Mouse (Mus musculus): Measurements from ENCODE around the gene Kctd18.
A peak's percentile ranks its signal among the peaks of the same experiment; 100 is the strongest.
"Not testable (repeated sequence)": the region's sequence is repeated elsewhere in the genome, so short reads cannot be mapped to it uniquely, and the experiment has no call there.

Gene Kctd18

DNA sequence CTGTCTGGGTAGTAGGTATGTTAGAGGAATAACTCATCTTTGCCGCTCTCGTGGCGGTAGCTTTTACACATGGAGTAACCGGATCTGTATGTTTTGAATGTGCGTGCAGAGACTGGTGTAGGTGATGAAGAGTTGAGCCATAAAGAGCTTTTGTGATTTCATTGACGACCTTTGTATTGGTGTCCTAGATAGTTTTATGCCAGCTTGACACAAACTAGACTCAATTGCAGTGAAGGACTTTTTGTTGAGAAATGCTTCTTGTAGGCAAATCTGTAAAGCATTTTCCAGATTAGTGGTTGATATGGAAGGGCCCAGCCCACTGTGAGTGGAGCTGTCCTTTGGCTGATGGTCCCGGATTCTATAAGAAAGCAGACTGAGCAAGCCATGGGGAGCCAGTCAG, at the start of gene Kctd18:
Gene Kctd18 (minus strand): TSS at position 101 of the 400 bp plus-strand sequence.
- no peak for DNase-seq (ENCODE audit: low spot score)

DNA sequence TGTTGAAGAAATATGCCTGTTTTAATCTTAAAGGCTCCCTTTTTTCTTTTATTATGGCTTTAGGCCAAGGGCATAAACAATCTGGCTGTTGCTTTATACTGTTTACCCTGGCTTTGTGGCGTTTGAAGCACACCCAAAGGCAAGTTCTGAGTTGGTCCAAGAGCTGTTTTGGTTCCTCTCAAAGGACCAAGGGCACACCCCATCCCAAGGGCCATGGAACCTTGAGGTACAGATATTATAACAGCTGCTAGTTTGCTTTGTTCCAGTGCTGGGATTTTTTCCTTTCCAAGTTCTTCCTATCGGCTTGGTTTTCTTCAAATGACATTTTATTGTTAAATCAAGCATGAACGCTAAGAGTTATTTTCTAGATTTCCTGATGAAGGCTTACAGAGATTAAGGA, 46.9 kb upstream of the Kctd18 start:
- no peak for DNase-seq (ENCODE audit: low spot score)

DNA sequence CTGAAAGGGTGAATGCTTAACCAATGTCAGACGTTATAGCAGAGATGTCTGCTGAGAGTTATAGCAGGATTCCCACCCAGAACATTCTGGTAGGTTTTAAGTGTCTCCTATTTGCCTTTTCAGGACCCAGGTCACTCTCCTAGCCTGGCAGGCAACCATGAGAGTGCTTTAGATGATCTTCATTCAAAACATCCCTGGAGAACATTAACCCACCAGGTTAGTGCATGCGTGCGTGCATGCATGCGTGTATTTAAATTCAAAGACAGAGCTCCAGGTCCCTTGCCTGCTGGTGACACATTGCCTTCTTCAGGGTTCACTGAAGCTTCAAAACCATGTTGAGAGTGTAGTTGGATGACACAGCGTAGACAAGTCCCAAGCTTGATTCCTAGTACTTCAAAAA, 46.4 kb upstream of the Kctd18 start:
- no peak for DNase-seq (ENCODE audit: low spot score)

DNA sequence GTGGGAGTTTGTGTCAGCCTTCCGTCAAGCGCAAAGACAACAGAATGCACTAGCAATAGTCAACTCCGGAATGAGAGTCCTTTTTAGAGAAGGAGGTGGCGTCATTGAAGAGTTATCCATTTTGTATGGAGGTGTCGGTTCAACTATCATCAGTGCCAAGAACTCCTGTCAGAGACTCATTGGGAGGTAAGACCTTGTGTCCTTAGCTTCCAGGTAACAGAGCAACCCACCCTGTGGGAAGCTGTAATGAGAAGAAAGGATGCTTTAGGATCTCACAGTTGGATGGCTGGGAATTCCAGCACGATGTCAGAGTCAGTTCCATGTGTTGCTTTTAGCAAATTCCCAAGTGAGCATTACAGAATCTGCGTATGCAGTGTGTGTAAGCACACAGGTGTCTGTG, 43.4 kb upstream of the Kctd18 start:
- DNase-seq (ENCODE audit: low spot score), result no peak

DNA sequence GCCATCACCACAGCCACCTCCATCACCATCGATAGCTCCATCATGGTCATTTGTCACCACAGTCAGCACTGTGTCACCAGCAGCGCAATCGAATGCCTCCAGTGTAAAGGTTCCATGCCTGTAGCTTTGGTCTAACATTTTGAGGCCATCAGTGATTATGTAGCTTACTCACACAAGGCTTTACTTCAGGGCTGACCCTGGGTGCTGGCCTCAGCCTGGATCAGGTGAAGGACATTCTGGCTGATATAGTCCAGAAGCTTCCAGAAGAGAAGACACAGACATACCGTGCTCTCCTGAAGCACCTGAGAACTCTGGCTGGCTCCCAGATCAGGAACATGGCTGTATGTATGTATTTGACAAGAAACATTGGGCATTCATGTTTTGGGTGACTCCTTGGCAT, 40.1 kb upstream of the Kctd18 start:
- no peak for DNase-seq (ENCODE audit: low spot score)

DNA sequence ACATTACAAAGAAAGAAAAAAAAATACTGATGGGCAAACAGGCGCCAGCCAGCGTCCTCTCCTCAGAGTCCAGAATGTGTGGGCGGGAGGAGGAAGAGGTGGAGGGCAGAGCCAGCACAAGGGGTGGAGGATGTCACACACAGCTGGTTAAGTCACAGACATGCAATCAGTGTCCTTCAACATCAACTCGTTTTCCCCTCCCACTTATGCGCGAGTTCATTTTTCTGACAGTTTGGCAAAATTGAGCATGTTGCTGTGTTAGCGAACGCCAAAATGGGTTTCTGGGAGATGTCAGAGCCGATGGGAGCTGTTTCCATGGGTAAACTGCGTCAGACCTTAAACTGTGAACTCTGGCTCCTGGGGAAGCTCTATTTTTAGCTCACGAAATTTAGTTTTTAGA, 38.2 kb upstream of the Kctd18 start:
- DNase-seq (ENCODE audit: low spot score), result no peak

DNA sequence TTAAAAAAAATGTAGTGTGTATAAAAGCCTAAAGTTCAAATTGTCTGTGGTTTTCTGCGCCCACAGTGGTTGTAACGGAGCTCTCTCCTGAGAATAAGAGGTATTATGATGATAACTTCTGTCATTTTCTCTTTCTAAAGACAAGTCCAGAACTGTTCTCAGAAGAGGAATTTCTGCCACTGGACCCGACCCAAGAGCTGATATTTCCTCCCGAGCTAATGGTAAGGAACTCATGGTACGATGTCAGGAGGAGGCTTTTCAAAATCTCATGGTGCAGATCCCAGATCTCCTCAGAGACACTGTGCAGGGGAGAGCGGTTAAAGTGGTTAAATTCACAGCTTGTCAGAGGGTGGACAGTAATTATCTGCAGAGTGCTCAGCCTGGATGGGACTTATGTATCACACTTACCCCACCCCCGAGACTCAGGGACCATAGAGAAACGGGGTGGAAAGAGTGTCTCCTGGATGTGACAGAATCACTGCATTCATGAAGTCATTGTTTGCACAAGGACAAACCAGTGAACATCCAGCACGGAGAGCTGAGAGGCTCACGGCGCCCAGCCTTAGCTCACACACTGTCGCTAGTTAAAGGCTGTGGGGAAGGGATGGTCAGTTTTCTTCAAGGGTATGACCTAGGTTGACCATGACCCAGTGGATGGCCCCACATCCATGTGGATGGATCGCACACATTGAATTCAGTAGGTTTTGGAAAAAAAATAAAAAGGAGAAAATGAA, 37.5 kb upstream of the Kctd18 start:
- no peak for DNase-seq (ENCODE audit: low spot score)

DNA sequence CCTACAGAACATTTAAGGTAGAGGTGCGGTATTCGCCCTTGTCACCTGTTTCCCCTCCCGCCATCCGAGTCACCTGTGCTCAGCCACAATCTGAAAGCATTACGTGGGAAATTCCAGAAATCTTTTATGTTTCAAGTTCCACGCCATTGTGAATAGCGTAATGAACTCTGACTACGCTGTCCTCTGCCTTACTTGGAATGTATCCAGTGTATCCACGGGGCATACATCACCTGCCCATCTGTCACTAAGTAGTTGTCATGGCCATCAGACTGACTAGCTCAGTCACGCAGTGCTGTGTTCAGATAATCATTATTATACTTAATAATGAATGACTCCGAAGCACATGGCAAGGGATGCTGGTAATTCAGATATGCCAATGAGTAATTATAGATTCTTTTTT, 36.8 kb upstream of the Kctd18 start:
- no peak for DNase-seq (ENCODE audit: low spot score)

DNA sequence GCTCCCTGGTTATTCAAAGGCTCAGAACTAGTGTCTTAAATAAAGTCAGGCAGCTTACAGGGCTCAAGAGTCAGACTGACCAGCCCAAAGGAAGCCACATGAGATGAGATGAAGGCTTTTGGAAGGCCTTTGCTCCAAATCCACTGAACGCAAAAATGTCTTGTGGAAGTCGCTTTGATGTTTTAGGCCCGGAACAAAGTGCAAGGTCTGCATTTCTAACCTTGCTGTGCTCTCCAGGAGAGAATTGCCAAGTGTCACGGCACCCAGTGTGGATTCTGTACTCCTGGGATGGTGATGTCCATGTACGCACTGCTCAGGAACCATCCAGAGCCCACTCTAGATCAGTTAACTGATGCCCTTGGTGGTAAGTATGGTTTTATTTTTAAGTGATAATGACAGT, 30.4 kb upstream of the Kctd18 start:
- no peak for DNase-seq (ENCODE audit: low spot score)

DNA sequence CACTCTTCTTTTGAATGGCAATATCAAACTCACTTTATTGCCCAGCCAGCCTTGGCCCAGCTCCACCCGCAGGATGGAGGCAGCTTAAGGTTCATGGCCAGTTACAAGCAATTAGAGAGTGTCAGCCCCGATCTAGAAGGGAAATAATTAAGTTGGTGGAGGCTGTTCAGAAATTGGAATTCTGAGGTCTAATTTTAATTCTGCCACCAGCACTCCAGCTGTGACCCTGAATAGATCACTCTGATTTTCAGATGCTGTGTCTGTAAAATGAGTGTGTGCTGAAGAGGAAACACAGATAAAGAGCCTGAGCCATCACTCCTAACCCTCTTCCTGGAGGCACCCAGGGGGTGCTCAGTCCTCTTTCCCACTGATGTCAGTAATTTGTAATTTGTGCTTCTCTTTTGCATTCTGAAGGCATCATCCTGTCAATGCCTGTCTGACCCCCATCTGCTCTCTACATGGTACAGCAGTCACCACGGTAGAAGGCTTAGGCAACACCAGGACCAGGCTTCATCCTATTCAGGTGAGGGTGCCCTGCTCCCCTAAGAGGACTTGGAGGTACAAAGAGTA, 28.1 kb upstream of the Kctd18 start:
- DNase-seq (ENCODE audit: low spot score), result no peak

DNA sequence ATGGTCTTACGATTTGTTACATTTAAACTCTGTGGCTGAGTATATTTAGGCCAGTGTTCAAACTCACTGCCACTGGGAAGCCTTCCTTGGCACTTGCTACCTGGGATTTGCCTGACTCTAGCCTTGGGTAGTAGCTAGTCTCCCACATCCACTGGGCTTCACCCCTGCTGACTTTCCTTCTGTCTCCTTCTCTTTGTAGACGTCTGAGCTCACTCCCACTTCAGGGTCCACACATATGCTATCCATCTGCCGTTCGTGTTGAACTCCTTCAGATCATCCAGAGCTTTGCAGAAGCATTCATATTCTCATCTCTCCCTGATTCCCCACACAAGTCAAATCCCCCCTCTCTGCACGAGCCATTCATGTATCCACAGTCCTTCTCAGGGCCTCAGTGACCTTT, 26.8 kb upstream of the Kctd18 start:
- DNase-seq (ENCODE audit: low spot score), result no peak

DNA sequence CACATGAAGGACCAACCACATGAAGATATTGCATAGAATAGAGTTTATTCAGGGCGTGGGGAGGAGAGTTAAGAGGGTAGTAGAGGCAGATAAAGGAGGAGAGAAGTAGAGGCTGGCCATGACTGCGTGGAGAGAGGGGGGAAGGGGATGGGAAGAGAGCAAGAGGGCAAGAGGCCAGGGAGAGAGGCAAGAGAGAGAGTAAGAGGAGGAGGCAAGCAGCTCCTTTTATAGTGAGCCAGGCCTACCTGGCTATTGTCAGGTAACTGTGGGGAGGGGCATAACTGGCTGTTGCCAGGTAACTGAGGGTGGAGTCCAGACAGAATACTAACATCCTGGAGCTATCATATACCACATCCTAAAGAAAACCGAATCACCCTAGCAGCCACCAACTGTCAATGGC, 26.3 kb upstream of the Kctd18 start:
- DNase-seq (ENCODE audit: low spot score), result no peak

DNA sequence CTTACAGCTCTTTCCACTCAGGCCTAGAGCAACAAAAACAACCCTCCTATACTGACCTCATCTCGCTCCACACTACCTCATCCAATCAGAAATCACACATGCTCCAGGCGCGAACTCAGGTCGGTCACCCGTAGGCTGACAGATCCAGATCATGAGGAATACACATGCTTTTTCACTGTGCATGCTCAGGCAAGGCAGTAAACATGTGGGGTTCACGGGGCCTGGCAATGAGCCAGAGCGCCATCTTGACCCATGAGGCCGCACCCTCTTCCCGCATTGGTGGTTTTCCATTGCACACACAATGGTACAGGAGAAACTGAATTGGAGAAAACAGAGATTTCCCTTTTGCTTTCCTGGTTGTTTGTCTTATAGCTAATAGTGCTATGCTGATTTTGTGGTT, 18.6 kb upstream of the Kctd18 start:
- not testable (repeated sequence) for DNase-seq (ENCODE audit: low spot score)

DNA sequence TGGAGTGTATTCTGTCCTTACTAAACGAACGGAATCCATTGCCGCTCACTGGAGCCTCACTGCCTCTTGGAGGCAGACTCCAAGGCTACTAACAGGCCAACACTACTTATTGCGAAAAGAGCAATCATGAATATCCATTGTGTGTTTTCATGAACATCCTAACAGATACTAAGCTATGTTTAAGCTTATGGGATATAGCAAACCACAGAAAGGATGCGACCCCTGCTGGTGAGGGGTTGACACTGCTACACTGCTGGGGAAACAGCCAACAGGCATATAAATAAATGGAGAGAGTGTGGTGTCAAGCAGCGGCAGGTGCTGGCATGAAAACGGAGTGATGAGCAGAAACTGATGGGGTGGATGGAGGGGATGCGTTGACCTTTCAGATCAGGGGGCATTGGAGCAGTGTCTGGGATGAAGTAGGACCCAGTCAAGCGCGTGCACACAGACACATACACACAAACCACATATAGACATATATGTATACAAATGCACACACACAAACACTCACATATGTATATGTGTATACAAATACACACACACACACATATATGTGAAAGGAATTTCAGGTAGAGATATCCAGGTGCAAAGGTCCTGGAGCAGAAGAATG, 12.5 kb upstream of the Kctd18 start:
- no peak for DNase-seq (ENCODE audit: low spot score)

DNA sequence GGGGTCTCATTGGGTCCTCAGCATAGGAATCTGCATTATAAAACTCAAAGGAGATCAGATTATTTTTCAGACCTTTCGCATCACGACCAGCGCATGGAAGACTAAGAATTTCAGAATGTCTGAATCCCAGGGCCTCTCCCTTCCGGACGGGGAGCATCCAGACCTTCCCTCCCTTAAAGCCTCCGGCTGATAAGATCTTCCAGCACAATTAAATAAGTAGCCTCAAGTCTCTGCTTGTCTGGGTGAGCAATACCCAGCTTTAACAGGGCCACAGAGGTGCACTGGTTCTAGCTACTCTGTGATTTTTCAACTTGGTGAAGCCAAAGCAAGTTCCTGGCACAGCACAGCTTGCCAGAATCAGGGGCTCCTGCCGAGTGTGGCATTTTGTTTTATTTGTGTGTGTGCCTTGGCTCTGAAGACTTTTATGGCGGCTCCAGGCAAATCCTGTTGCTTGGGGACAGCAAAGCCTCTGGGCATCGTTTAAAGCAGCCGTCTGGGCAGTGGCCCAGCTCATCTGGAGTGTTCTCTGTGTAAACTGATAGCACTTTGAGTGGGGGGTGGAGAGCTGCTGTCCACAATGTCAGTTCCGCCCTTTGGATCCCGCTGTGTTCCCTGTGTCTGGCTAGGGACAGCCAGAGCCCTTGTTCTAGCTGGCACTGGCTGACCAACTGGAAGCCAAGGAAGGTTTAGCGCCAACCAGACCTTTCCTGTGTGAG, 11.6 kb upstream of the Kctd18 start:
- DNase-seq (ENCODE audit: low spot score), result peak; percentile 14

DNA sequence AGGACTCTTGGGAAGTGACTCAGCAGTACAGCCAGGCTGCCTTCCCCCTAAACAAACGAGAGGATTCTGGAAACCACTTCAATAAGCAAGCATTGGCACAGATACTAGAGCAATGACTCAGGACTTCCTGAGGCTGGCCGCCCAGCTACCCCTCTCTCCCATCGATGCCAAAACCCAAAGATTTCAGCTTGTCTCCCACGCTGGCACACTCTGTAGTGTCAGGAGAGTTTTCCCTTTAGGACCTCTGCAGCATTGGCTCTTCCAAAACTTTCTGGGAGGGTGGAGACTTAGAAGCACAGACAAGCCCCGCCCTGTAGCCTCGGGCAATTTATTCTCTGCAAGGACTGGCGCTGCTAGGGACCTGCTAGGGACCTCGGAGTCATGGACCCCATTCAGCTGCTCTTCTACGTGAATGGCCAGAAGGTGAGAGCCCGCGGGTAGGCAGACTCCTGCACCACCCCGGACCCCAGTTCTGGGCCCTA, 10.9 kb upstream of the Kctd18 start, which contains the start of gene Aox1:
Gene Aox1 (plus strand): TSS at position 296 of the 482 bp plus-strand sequence.
- DNase-seq (ENCODE audit: low spot score), result no peak

DNA sequence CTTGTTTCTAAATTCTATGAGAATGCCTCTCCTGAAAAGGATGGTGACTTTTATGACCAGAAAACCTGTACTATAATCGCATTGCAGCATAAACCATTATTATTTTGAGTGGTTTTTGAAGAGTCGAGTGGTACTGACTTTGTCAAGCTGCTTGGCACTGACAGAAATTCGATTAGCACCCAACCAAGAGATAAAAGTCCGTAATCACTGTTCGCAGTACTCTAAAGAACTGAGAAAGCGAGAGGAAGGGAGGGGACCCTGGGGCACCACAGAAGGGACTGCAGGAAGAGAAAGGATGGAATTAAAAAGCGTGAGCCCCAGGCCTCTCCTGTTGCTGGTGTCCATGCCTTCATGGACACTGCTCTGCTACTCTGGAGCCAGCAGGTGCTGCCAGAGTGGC, 9.0 kb upstream of the Kctd18 start:
- DNase-seq (ENCODE audit: low spot score), result no peak

DNA sequence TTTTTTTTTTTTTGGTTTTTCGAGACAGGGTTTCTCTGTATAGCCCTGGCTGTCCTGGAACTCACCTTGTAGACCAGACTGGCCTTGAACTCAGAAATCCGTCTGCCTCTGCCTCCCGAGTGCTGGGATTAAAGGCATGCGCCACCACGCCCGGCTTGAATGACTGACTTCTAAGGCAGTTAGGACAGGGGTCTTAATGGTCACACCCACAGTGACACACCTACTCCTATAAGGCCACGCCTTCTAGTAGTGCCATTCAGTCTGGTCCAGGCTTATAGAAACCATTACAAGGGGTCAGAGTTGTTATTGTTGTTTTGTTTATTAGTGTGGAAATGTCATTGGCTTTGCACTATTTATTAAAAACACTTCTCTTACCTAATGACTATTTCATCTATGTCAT, 12.4 kb downstream of the Kctd18 start:
- DNase-seq (ENCODE audit: low spot score), result not testable (repeated sequence)

DNA sequence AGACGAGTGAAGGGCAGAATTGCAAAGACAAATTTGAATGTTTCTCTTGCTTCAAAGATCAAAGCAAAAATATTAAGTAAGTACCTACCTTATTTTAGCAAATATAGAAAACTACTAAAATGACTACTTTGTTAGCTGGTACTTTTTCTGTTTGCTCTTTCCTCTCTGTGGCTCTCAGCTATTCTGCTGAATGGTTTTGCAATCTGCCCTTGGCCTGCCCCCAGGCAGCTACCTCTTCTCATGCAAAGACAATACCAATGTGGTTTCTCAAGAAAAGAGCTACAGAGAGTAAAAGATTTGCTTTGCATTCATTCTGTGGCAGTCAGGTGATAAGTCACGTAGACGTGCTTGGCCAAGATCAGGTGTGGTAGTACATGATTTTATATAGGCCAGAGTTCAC, 20.6 kb downstream of the Kctd18 start:
- DNase-seq (ENCODE audit: low spot score), result no peak

DNA sequence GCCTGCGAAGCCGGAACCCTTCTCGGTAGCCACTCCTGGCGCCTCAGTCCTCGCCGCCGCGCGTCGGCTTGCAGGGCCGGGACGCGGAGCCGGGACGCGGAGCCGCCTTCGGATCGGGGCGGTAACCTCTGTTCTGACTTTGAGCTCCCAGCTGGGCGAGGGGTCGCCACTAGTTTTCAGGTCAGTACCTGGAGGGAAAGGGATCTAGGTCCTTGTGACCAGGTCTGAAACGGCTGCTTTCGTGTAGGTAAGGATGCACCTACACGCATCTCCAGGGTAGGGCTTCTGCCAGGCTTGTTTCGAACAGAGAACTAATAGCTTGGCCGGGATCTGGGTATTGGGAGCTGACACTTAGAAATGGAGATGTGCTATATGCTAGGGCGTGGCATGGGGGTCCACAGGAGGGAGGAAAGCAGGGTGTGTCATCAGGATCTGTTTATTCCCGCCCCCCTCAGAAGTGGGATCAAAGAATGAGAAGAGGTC, 22.6 kb downstream of the Kctd18 start:
- no peak for DNase-seq (ENCODE audit: low spot score)

DNA sequence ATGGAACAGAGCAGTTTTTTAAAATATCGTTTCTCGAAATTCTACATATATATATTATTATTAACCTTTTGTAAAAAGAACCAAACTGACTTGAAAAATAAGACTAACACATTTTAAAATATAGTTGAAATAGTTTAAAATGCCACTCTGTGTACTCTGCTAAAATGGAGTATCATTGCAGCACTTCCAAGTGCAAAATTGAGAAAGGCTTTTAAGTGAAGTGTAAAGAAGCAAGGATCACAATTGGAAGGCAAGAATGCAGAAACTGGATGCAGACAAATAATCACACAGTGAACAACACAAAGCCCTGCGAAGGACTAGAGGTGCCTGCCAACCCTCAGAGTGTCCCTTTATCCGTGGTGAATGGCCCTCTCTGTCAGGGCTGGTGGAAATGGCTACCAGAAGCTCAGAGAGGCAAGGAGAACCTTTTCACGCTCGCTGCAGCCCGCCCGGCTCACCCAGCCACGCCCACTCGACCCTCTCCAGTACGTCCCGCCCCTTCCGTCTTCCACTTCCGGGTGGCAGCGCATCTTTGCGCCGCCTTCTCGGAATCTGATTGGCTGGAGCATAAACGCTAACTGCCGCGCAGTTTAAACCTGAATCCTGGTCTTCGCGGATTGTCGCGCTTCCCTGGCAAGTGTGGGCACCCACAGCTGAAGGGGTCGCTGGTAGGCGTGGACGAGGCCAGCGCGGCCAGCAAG, 23.2 kb downstream of the Kctd18 start, which contains the start of gene Sgo2a:
Gene Sgo2a (plus strand): TSS at position 540 of the 701 bp plus-strand sequence.
- DNase-seq (ENCODE audit: low spot score), result peak; percentile 73

DNA sequence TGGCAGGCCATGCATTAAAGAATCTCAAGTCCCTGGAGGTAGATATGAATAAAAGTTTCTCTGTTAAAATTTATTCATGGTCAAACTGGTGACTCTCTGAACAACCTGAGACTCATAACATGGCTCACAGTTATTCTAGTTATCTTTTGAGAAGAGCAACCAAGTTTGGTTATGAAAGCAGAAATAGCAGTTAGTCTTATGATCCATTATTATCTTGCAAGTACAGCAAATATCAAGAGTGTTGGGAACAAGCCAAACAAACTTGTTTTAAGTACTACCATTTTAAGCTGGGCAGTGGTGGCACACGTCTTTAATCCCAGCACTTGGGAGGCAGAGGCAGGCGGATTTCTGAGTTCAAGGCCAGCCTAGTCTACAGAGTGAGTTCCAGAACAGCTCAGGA, 27.5 kb downstream of the Kctd18 start:
- DNase-seq (ENCODE audit: low spot score), result no peak
